Mouse (Mus musculus) lung, adult 2 months (tissue): Measurements from ENCODE around the gene Ccdc187.

ENCODE experiments used
- CTCF ChIP-seq: fragments of 200-500 bp; IDR thresholded peaks from 2 replicates; pipeline ENCODE4 v1.5.1; 2011; ENCODE audit warnings: mild to moderate bottlenecking, low read length, control low read depth; ENCODE audit not compliant: insufficient read depth
- POLR2A ChIP-seq: fragments of 200-500 bp; IDR thresholded peaks from 2 replicates; pipeline ENCODE4 v1.6.1; 2011; ENCODE audit warnings: low read depth, mild to moderate bottlenecking, control low read depth, low read length, borderline replicate concordance; ENCODE audit errors: extremely low read depth

- TF ChIP-seq CTCF = no peak
- TF ChIP-seq POLR2A = no peak; the same call in 1 of the 2 replicates
These were observed 5.9 kb upstream of the Ccdc187 start for GRCm38 (mm10) chr2:26300161-26300807.
